Mouse (Mus musculus) kidney, adult 8-10 months (tissue): Measurements from ENCODE around the gene Hs3st6.

Source experiments
- DNase-seq, 2 experiments: peaks; one replicate each; pipeline ENCODE4 v3.0.0; 2022

The Hs3st6 gene

GRCm38 (mm10) chr17:24729067-24729466 is 23.7 kb upstream of the Hs3st6 start:
- DNase-seq = no peak

- no peak for DNase-seq
Measured at GRCm38 (mm10) chr17:24730787-24731186, 22.0 kb upstream of the Hs3st6 start.

- peak in 1 of 2 experiments; percentile 49 for DNase-seq
Measured at GRCm38 (mm10) chr17:24732233-24732935, 20.4 kb upstream of the Hs3st6 start.

- no peak for DNase-seq
Measured at GRCm38 (mm10) chr17:24733434-24734050, 19.2 kb upstream of the Hs3st6 start.

- DNase-seq = no peak
Measured at GRCm38 (mm10) chr17:24734513-24734912, 18.3 kb upstream of the Hs3st6 start.

GRCm38 (mm10) chr17:24735446-24735845 is 17.3 kb upstream of the Hs3st6 start:
- no peak for DNase-seq

GRCm38 (mm10) chr17:24736330-24737051 is 16.3 kb upstream of the Hs3st6 start, which contains the start of gene Msrb1:
TSS of gene Msrb1 (plus strand) at chr17:24736642.
- peak; percentile 99 for DNase-seq

- DNase-seq = peak; percentile 65 to 72
Measured at GRCm38 (mm10) chr17:24737135-24737810, 15.5 kb upstream of the Hs3st6 start.

- DNase-seq = peak; percentile 82 to 89
Measured at GRCm38 (mm10) chr17:24738238-24738637, 14.6 kb upstream of the Hs3st6 start.

GRCm38 (mm10) chr17:24739926-24740325 is 12.9 kb upstream of the Hs3st6 start:
- DNase-seq = no peak

GRCm38 (mm10) chr17:24742307-24742706 is 10.5 kb upstream of the Hs3st6 start:
- DNase-seq = no peak

GRCm38 (mm10) chr17:24743896-24744295 is 8.9 kb upstream of the Hs3st6 start:
- DNase-seq = no peak

GRCm38 (mm10) chr17:24744381-24744780 is 8.4 kb upstream of the Hs3st6 start:
- no peak for DNase-seq

- peak; percentile 83 to 92 for DNase-seq
Measured at GRCm38 (mm10) chr17:24745526-24746497, 7.0 kb upstream of the Hs3st6 start.

- no peak for DNase-seq
Measured at GRCm38 (mm10) chr17:24746986-24747385, 5.8 kb upstream of the Hs3st6 start.

- no peak for DNase-seq
Measured at GRCm38 (mm10) chr17:24751528-24751927, 1.3 kb upstream of the Hs3st6 start.

- no peak for DNase-seq
Measured at GRCm38 (mm10) chr17:24757394-24757793, 4.6 kb downstream of the Hs3st6 start.

GRCm38 (mm10) chr17:24761121-24761520 is 8.3 kb downstream of the Hs3st6 start:
- no peak for DNase-seq

- DNase-seq = no peak
Measured at GRCm38 (mm10) chr17:24765016-24765905, 12.5 kb downstream of the Hs3st6 start.

GRCm38 (mm10) chr17:24766266-24766875 is 13.6 kb downstream of the Hs3st6 start:
- peak; percentile 55 to 62 for DNase-seq
